Mouse (Mus musculus): ENCODE data around the gene Olfr1040.
"Not testable (repeated sequence)": the region's sequence is repeated elsewhere in the genome, so short reads cannot be mapped to it uniquely, and the experiment has no call there.

Gene Olfr1040

DNA sequence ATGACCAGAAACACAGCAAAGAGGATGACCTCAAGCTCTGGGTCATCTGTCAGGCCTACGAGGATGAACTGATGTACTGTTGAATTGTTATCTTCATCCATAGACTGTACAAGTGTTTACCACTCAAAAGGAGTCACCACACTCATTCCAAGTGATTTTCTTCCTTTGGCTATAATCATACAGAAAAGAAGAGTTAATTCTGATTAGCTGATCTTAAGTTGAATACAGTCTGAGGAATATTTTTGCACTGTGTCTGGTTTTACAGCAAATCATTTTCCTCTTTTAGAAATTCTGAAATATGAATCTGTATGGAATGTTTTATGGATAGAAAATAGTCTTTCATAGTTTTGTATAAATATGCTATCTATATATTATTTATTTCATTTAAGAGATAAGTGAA is at the start of gene Olfr1040:
Gene Olfr1040 (minus strand): TSS at position 101 of the 400 bp plus-strand sequence.
- no peak for DNase-seq (ENCODE audit: low spot score)

DNA sequence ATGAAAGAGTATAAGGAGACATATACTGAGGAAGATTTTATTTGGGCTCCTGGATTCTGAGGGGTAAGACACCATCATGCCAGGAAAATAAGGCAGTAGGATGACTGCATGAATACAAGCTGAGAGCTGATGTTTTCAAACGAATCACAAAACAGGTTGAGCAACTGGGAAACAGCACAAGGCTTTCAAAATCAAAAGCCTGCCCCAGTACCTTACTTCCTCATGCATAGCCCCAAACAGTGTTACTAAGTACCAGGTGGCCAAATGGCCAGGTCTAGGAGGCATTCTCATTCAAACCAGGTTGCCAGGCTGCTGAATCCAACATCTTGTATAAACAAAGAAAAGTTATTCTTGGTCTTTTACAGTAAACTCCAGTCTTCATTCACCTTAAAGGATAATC is 49.3 kb upstream of the Olfr1040 start:
- no peak for DNase-seq (ENCODE audit: low spot score)

DNA sequence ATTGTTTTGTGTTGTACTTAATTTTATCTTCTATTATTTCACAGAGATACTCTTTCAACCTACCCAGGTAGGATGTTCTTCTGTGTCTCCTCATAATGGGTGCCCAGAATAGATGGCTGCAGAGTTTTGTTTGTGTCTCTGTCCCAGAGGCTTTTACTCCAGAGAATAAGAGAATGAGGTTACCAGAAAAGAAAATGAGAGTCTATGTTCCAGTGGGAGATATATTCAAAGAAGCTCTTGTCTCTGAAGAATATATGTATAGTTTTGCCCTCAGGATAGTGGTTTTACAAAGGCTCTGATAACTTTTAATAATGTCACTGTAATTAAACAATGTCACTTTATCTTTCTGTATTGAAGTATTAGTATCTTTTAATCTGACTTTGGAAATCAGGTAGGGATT is 39.1 kb upstream of the Olfr1040 start, which contains the start of gene Olfr52:
Gene Olfr52 (minus strand): TSS at position 101 of the 400 bp plus-strand sequence.
- DNase-seq (ENCODE audit: low spot score) = no peak

DNA sequence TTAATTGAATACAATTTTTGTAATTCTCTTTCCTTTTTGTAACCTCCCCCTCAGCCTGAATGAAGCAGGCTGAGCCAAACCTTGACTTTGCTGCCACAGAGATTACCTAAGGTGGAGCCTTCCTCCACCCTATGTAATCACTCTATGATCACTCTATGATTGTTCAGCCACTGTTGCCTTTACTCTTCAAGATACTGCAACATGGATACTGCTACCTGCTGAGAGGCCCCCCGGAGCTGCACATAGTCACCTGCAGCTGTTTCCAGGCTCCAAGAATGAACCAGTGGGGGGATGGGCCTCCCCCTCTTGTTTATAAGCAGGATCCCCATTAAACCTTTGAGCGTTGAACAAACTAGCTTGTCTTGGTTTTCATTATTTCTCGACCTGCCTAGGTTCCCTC is 33.4 kb upstream of the Olfr1040 start:
- DNase-seq (ENCODE audit: low spot score) = no peak

GRCm38 (mm10) chr2:86177720-86178119 is 31.2 kb upstream of the Olfr1040 start, which contains the start of gene Olfr1044:
Gene Olfr1044 (minus strand): TSS chr2:86177820.
- DNase-seq (ENCODE audit: low spot score) = no peak

GRCm38 (mm10) chr2:86175422-86175821 is 28.9 kb upstream of the Olfr1040 start:
- not testable (repeated sequence) for DNase-seq (ENCODE audit: low spot score)

- no peak for DNase-seq (ENCODE audit: low spot score)
Measured at GRCm38 (mm10) chr2:86167422-86167821, 20.9 kb upstream of the Olfr1040 start, which contains the start of gene Olfr1043. Gene Olfr1043 (minus strand): TSS chr2:86167522.

- no peak for DNase-seq (ENCODE audit: low spot score)
Measured at GRCm38 (mm10) chr2:86161738-86162137, 15.2 kb upstream of the Olfr1040 start, which contains the start of gene Olfr1042. Gene Olfr1042 (minus strand): TSS chr2:86161838.

DNA sequence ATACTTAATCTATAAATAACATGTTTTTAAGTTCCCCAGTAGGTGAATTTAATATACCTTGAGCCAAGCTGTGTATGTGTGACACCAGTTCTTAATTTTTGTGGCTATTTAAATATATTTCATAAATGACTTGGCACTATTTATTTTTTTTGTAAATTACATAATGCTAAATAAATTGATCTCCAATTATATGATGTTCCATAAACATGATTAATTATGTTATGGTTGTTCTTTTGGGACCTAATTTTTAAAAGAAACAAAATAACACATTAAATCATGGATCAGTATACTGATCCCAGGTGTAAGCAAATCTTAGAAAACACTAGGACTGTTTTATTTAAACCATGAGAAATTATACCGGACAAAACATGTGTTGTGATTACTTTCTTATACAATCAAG is 10.7 kb downstream of the Olfr1040 start, which contains the start of gene Olfr1039:
Gene Olfr1039 (minus strand): TSS at position 101 of the 400 bp plus-strand sequence.
- no peak for DNase-seq (ENCODE audit: low spot score)
